Mouse (Mus musculus): ENCODE results near the gene Gm960. TPM values are rescaled to one million over a fixed set of nuclear protein-coding genes. Genes with fewer than 3 reads are reported as not detected.

The Gm960 gene
- total and polyA plus RNA-seq, 3 experiments = 0.93 TPM; not detected in 2

DNA sequence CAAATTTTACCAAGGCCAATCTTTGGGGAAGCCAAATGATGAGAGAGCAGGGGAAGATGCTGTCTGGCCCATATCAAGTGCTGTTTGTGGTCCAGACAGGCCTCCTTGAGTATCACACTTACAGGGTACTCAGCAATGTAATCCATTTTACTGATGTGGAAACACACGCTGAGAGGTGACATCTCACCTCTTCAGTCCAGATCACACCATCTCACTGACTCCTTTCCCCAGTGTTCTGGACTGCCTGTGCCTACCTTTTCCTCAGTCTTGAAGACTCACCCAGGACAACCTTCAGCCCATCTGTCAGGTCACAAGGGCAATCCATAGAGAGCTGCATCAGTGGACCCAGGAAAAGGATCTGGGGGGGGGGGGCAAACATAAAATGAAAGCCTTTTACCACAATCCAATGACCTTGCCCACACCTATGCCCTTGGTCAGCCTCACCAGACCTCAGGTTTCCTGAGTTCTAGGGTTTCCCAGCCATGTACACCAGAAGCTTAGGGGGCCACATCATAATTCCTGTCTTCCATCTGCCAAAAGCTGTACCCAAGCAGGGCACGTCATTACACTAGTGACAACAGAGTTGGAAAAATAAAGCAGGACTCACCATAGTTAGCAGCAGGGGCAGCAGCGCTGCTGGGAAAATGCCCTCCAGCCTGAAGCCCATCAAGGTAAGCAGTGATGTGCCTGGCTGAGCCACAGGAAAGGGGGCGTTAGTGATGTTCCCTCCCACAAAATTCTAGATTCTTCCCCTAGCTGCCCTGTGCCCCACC lies 73.9 kb downstream of the Gm960 start:
- DNase-seq (ENCODE audit: low spot score) (no peak), ATAC-seq (ENCODE audit: extremely low read depth, insufficient number of reproducible peaks, low FRiP score, poor library complexity, severe bottlenecking) (no peak)
- H3K4me1 ChIP-seq (ENCODE audit: insufficient read depth, low read depth, low read length) = peaks cover 41% of the 10 kb centered on the region
- TF ChIP-seq GATA2 (IDR thresholded peaks at IDR 0.05; ENCODE audit: borderline replicate concordance, low read depth, low read length) (no peak), POLR2AphosphoS5 (IDR thresholded peaks at IDR 0.05; ENCODE audit: insufficient replicate concordance, low read depth, low read length) (no peak)
- peak overlapping the region; percentile 91 for H3K4me3 ChIP-seq (ENCODE audit: low read depth, low read length)
- no peaks in the 10 kb centered on the region for H3K9me3 ChIP-seq (replicated peaks)
- peaks cover 57% of the 10 kb centered on the region for H3K36me3 ChIP-seq (replicated peaks)
- no peaks in the 10 kb centered on the region for H3K27me3 ChIP-seq (ENCODE audit: insufficient read depth, low read length)

DNA sequence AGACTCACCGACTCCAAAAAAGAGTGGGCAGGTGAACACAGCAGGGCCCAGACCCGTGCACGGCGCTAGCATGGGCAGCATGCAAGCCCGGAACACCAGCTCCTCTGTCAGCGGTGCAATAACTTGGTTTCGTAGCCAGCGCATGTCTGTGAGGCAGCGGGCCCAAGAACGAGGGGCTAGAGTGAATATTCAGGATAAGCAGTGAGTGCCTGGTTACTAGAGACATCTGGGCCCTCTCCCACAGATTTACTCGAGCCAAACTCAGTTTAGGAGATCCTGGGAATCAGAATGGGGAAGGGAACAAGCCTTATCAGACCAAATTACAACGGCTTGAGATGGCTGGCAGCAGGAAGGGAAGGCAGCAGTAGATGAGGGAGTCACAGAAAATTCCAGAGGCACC lies 74.5 kb downstream of the Gm960 start:
- no peak for TF ChIP-seq GATA2 (IDR thresholded peaks at IDR 0.05; ENCODE audit: borderline replicate concordance, low read depth, low read length)
- H3K9me3 ChIP-seq (replicated peaks) = no peaks in the 10 kb centered on the region
- peaks cover 63% of the 10 kb centered on the region for H3K36me3 ChIP-seq (replicated peaks)
- H3K27me3 ChIP-seq (ENCODE audit: insufficient read depth, low read length) = no peaks in the 10 kb centered on the region
- H3K4me1 ChIP-seq (ENCODE audit: insufficient read depth, low read depth, low read length) = peaks cover 41% of the 10 kb centered on the region
- ATAC-seq (ENCODE audit: extremely low read depth, insufficient number of reproducible peaks, low FRiP score, poor library complexity, severe bottlenecking) = no peak
- no peak overlapping the region; the same call in 1 of the 2 replicates for H3K4me3 ChIP-seq (ENCODE audit: low read depth, low read length)
- DNase-seq (ENCODE audit: low spot score) = no peak

DNA sequence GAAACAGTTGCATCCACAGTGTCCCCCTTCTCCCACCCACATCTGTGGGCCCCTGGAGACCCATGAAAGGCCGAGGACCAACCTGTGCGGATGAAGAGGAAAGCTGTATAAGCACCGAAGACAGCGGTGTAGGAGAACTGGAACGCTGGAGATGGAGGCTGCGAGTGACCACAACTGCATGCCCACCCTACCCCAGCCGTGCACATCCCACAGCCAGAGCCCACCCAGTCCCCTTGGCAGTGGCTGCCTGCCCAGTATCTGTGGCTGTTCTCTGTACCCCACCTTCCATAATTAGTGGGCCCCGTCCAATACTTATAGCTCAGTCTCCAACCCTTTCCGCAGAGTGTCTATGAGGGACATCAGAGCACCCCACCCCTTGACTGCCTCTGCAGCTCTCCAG lies 75.0 kb downstream of the Gm960 start:
- H3K36me3 ChIP-seq (replicated peaks) = peaks cover 64% of the 10 kb centered on the region
- peaks cover 41% of the 10 kb centered on the region for H3K4me1 ChIP-seq (ENCODE audit: insufficient read depth, low read depth, low read length)

DNA sequence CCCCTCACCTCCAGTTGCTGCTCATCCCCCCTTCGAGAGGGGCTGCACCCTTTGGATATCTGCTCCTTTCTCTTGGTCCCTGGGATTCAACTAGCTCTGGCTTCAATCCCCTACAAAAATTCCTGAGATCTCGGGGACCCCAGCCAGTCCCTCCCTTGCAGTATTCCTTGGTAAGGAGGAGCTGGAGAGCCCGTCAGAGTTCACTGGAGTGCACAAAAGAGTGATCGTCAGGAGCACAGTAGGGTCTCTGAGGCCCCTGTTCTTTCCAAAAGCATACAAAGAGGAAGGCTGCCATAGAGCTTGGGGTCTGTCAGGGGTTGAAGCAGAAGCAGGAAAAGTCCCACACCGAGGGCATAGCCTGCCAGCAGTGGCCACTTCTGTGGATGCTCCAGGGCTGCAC lies 75.7 kb downstream of the Gm960 start:
- TF ChIP-seq TAL1 (conservative IDR thresholded peaks at IDR 0.05; ENCODE audit: low read depth, low read length) (no peak), POLR2AphosphoS5 (IDR thresholded peaks at IDR 0.05; ENCODE audit: insufficient replicate concordance, low read depth, low read length) (no peak), GATA1 (IDR thresholded peaks at IDR 0.05; ENCODE audit: borderline replicate concordance, low read length) (no peak), CTCF (IDR thresholded peaks at IDR 0.05; ENCODE audit: low read depth, low read length) (no peak), GATA2 (IDR thresholded peaks at IDR 0.05; ENCODE audit: borderline replicate concordance, low read depth, low read length) (no peak)
- Histone ChIP-seq H3K4me3 (ENCODE audit: low read depth, low read length) (no peak overlapping the region), H3K36me3 (replicated peaks) (peaks cover 59% of the 10 kb centered on the region), H3K4me1 (ENCODE audit: insufficient read depth, low read depth, low read length) (peaks cover 37% of the 10 kb centered on the region), H3K9me3 (replicated peaks) (no peaks in the 10 kb centered on the region), H3K27me3 (ENCODE audit: insufficient read depth, low read length) (peaks cover 3% of the 10 kb centered on the region; the same call in 1 of the 2 replicates)
- DNase-seq (ENCODE audit: low spot score) (no peak), ATAC-seq (ENCODE audit: extremely low read depth, insufficient number of reproducible peaks, low FRiP score, poor library complexity, severe bottlenecking) (no peak)

More for the DNA sequence above, 75.0 kb downstream of the Gm960 start:
- no peak overlapping the region for H3K4me3 ChIP-seq (ENCODE audit: low read depth, low read length)
- no peaks in the 10 kb centered on the region for H3K27me3 ChIP-seq (ENCODE audit: insufficient read depth, low read length)
- DNase-seq (ENCODE audit: low spot score) (no peak), ATAC-seq (ENCODE audit: extremely low read depth, insufficient number of reproducible peaks, low FRiP score, poor library complexity, severe bottlenecking) (no peak)
- TF ChIP-seq GATA1 (IDR thresholded peaks at IDR 0.05; ENCODE audit: borderline replicate concordance, low read length) = no peak
- no peak for TF ChIP-seq TAL1 (conservative IDR thresholded peaks at IDR 0.05; ENCODE audit: low read depth, low read length)
- TF ChIP-seq CTCF (IDR thresholded peaks at IDR 0.05; ENCODE audit: low read depth, low read length) = no peak
- no peak for TF ChIP-seq GATA2 (IDR thresholded peaks at IDR 0.05; ENCODE audit: borderline replicate concordance, low read depth, low read length)
- TF ChIP-seq POLR2AphosphoS5 (IDR thresholded peaks at IDR 0.05; ENCODE audit: insufficient replicate concordance, low read depth, low read length) = no peak
- H3K9me3 ChIP-seq (replicated peaks) = no peaks in the 10 kb centered on the region

DNA sequence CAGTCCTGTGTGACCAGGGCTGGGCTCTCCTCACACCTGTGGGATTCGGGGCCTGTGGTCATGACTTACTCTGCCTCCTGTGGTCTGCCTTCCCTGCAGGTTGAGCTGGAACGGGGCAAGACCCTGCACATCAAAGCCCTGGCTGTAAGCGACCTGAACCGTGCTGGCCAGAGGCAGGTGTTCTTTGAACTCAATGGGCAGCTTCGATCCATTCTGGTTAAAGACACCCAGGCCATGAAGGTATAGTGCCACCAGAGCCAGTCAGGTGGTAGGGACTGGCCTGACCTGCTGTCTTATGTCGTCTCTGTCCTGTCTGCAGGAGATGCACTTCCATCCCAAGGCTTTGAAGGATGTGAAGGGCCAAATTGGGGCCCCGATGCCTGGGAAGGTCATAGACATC lies 77.7 kb downstream of the Gm960 start:
- TF ChIP-seq GATA2 (IDR thresholded peaks at IDR 0.05; ENCODE audit: borderline replicate concordance, low read depth, low read length) (no peak), CTCF (IDR thresholded peaks at IDR 0.05; ENCODE audit: low read depth, low read length) (no peak), TAL1 (conservative IDR thresholded peaks at IDR 0.05; ENCODE audit: low read depth, low read length) (no peak), POLR2AphosphoS5 (IDR thresholded peaks at IDR 0.05; ENCODE audit: insufficient replicate concordance, low read depth, low read length) (no peak), GATA1 (IDR thresholded peaks at IDR 0.05; ENCODE audit: borderline replicate concordance, low read length) (no peak)
- Histone ChIP-seq H3K4me3 (ENCODE audit: low read depth, low read length) (no peak overlapping the region), H3K9me3 (replicated peaks) (no peaks in the 10 kb centered on the region), H3K27me3 (ENCODE audit: insufficient read depth, low read length) (peaks cover 24% of the 10 kb centered on the region), H3K4me1 (ENCODE audit: insufficient read depth, low read depth, low read length) (peaks cover 30% of the 10 kb centered on the region), H3K36me3 (replicated peaks) (peaks cover 57% of the 10 kb centered on the region)
- no peak for DNase-seq (ENCODE audit: low spot score)
- no peak for ATAC-seq (ENCODE audit: extremely low read depth, insufficient number of reproducible peaks, low FRiP score, poor library complexity, severe bottlenecking)

DNA sequence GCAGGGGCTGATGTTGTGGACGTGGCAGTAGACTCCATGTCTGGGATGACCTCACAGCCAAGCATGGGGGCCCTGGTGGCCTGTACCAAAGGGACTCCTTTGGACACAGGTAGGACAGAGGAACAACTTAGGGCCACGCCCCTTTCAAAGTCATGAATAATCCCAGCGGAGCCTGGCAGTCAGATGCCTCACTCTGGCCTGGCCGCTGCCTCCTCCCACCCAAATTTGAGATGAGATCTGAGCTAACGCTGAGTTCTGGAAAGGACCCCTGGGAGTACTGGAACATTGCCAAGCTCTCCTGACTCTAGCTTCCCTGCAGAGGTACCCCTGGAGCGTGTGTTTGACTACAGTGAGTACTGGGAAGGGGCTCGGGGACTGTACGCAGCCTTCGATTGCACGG lies 79.0 kb downstream of the Gm960 start:
- H3K36me3 ChIP-seq (replicated peaks) = peaks cover 56% of the 10 kb centered on the region
- no peak for TF ChIP-seq GATA2 (IDR thresholded peaks at IDR 0.05; ENCODE audit: borderline replicate concordance, low read depth, low read length)
- TF ChIP-seq CTCF (IDR thresholded peaks at IDR 0.05; ENCODE audit: low read depth, low read length) = no peak
- no peak for TF ChIP-seq GATA1 (IDR thresholded peaks at IDR 0.05; ENCODE audit: borderline replicate concordance, low read length)
- TF ChIP-seq POLR2AphosphoS5 (IDR thresholded peaks at IDR 0.05; ENCODE audit: insufficient replicate concordance, low read depth, low read length) = no peak
- no peak for TF ChIP-seq TAL1 (conservative IDR thresholded peaks at IDR 0.05; ENCODE audit: low read depth, low read length)

More for the DNA sequence above, 79.0 kb downstream of the Gm960 start:
- peaks cover 33% of the 10 kb centered on the region for H3K4me1 ChIP-seq (ENCODE audit: insufficient read depth, low read depth, low read length)
- H3K9me3 ChIP-seq (replicated peaks) = no peaks in the 10 kb centered on the region
- H3K4me3 ChIP-seq (ENCODE audit: low read depth, low read length) = no peak overlapping the region
- peaks cover 33% of the 10 kb centered on the region for H3K27me3 ChIP-seq (ENCODE audit: insufficient read depth, low read length)
- ATAC-seq (ENCODE audit: extremely low read depth, insufficient number of reproducible peaks, low FRiP score, poor library complexity, severe bottlenecking) = no peak
- DNase-seq (ENCODE audit: low spot score) = no peak
